Comparison of ENCODE assay signal across 29 mouse cellular contexts in genomic region chr7:127888821-127889220, GRCm38 (mm10). TPM values are rescaled to one million over a fixed set of nuclear protein-coding genes. Genes with fewer than 3 reads are reported as not detected.
DNase-seq lines count a peak whose midpoint lies in the region; ATAC-seq and TF ChIP-seq lines count a peak whose summit lies in the region.
"Had no signal": no experiment of that assay in that cellular context is flagged by ENCODE, and none has a peak within 500 bp of the region (broad histone marks: within the 10 kb centered on the region; RNA-seq: fewer than 3 reads in every experiment).

No protein-coding gene starts in this region.

- H3K4me2 ChIP-seq in liver, postnatal 0 days (ENCODE audit: low read depth, low read length): no peak overlapping the region
- H3K4me2 ChIP-seq in midbrain, embryonic 14.5 days (ENCODE audit: low read length): no peak overlapping the region
- H3K4me2 ChIP-seq: embryonic facial prominence, embryonic 13.5 days; embryonic facial prominence, embryonic 15.5 days; forebrain, embryonic 13.5 days; forebrain, embryonic 15.5 days had no signal

- no peak for TF ChIP-seq CTCF in liver, postnatal 0 days (IDR thresholded peaks at IDR 0.05; ENCODE audit: low read depth)

- no peak for TF ChIP-seq EP300 in liver, postnatal 0 days (IDR thresholded peaks at IDR 0.05; ENCODE audit: low read depth)

- peak; percentile 55 for ATAC-seq in common myeloid progenitor, adult 5-6 weeks (replicated peaks; ENCODE audit: low read depth, poor library complexity, severe bottlenecking)
- ATAC-seq in megakaryocyte, adult 5-6 weeks (ENCODE audit: poor library complexity, severe bottlenecking): peak; percentile 35; the same call in 1 of the 2 replicates
- no peak for ATAC-seq in liver, postnatal 0 days
- no peak for ATAC-seq in midbrain, embryonic 14.5 days (ENCODE audit: low FRiP score, low TSS enrichment)
- ATAC-seq: activated CD4-positive, CD25-positive, alpha-beta regulatory T cell, adult 4 months; forebrain, embryonic 13.5 days; forebrain, embryonic 15.5 days; forebrain, postnatal 0 days; Patski had no signal

- DNase-seq in urinary bladder, adult 2 months (ENCODE audit: low spot score): peak; percentile 20
- no peak for DNase-seq in urinary bladder, postnatal 14 days (ENCODE audit: low spot score)
- no peak for DNase-seq in liver, postnatal 0 days
- DNase-seq in midbrain, embryonic 14.5 days: no peak
- DNase-seq in lung, postnatal 4 days: no peak
- DNase-seq: adrenal gland, adult 8-10 months; adrenal gland, postnatal 14 days; adrenal gland, postnatal 36 days; cerebellum, adult 11-12 months; cerebellum, adult 2 months; cerebellum, adult 9-10 months; cerebellum, postnatal 10 days; cerebellum, postnatal 25 days; embryo, embryonic 11 days; forebrain, postnatal 0 days had no signal

- no peak overlapping the region for H3K27ac ChIP-seq in liver, postnatal 0 days (ENCODE audit: low read depth)
- H3K27ac ChIP-seq in midbrain, embryonic 14.5 days (replicated peaks; ENCODE audit: low read depth, low read length): no peak overlapping the region
- H3K27ac ChIP-seq: embryonic facial prominence, embryonic 13.5 days; embryonic facial prominence, embryonic 15.5 days; forebrain, embryonic 10.5 days; forebrain, embryonic 13.5 days; forebrain, embryonic 15.5 days had no signal

- no peaks in the 10 kb centered on the region for H3K9me3 ChIP-seq in liver, postnatal 0 days (ENCODE audit: low read length)
- H3K9me3 ChIP-seq in midbrain, embryonic 14.5 days (ENCODE audit: control insufficient read depth, low read length): no peaks in the 10 kb centered on the region
- H3K9me3 ChIP-seq: embryonic facial prominence, embryonic 13.5 days; embryonic facial prominence, embryonic 15.5 days; forebrain, embryonic 10.5 days; forebrain, embryonic 13.5 days; forebrain, embryonic 15.5 days had no signal

- no peak overlapping the region for H3K4me3 ChIP-seq in liver, postnatal 0 days (ENCODE audit: low read depth, low read length)
- no peak overlapping the region for H3K4me3 ChIP-seq in midbrain, embryonic 14.5 days (replicated peaks; ENCODE audit: low read depth, low read length)
- H3K4me3 ChIP-seq: embryonic facial prominence, embryonic 13.5 days; embryonic facial prominence, embryonic 15.5 days; erythroblast, embryonic 14.5 days; forebrain, embryonic 10.5 days; forebrain, embryonic 13.5 days; forebrain, embryonic 15.5 days had no signal

- H3K27me3 ChIP-seq in liver, postnatal 0 days (ENCODE audit: insufficient read depth, low read length): no peaks in the 10 kb centered on the region
- no peaks in the 10 kb centered on the region for H3K27me3 ChIP-seq in midbrain, embryonic 14.5 days (ENCODE audit: control insufficient read depth, insufficient read depth, low read length)
- H3K27me3 ChIP-seq: embryonic facial prominence, embryonic 13.5 days; embryonic facial prominence, embryonic 15.5 days; forebrain, embryonic 13.5 days; forebrain, embryonic 15.5 days; Patski had no signal

- H3K4me1 ChIP-seq in liver, postnatal 0 days (ENCODE audit: insufficient read depth): peaks cover 4% of the 10 kb centered on the region; the same call in 1 of the 2 replicates
- H3K4me1 ChIP-seq in midbrain, embryonic 14.5 days (ENCODE audit: control insufficient read depth, insufficient read depth, low read length): 0 out of 2 replicates have a peak, but pooled peaks cover 4% of the 10 kb centered on the region

- H3K36me3 ChIP-seq in liver, postnatal 0 days (replicated peaks; ENCODE audit: insufficient read depth, low read length): peaks cover 43% of the 10 kb centered on the region
- peaks cover 78% of the 10 kb centered on the region for H3K36me3 ChIP-seq in midbrain, embryonic 14.5 days (ENCODE audit: control insufficient read depth, insufficient read depth, low read length)

- no peak overlapping the region for H3K9ac ChIP-seq in liver, postnatal 0 days (replicated peaks)
- H3K9ac ChIP-seq in midbrain, embryonic 14.5 days (replicated peaks; ENCODE audit: low read length): no peak overlapping the region
- H3K9ac ChIP-seq: embryonic facial prominence, embryonic 15.5 days; forebrain, embryonic 13.5 days; forebrain, embryonic 15.5 days; forebrain, postnatal 0 days had no signal

- WGBS in liver, postnatal 0 days (ENCODE audit: insufficient replicate concordance): 47% methylated on average over 3 of the region's 3 CpGs
- WGBS in midbrain, embryonic 14.5 days: 76% methylated on average over 3 of the region's 3 CpGs

RNA-seq across cellular contexts. Expression of gene Prss53, which starts 1.9 kb away (rescaled TPM):
- 2.9 and 3.9 TPM in 2 replicates for polyA plus RNA-seq in urinary bladder, adult 2 months (2012; rRNA removed)
- total RNA-seq in common myeloid progenitor, adult 5-6 weeks (2017): 0.27 TPM in 1 of 2 replicates, not detected in the other
- total RNA-seq in megakaryocyte, adult 5-6 weeks (2015): 0.48 TPM in 1 of 2 replicates, not detected in the other
- not detected in 2 replicates for total RNA-seq in megakaryocyte, adult 5-6 weeks (2017)
- 0.39 and 0.43 TPM in 2 replicates for polyA plus RNA-seq in liver, postnatal 0 days (2015; fragmentation: Nextera tagmentation; extraction: Ambion mirVana)
- polyA plus RNA-seq in midbrain, embryonic 14.5 days (2014; fragmentation: Nextera tagmentation; extraction: Ambion mirVana): 0.80 and 1.1 TPM in 2 replicates

RNA-seq across cellular contexts. Expression of gene Gm21974, which starts 6.4 kb away (rescaled TPM):
- not detected in 2 replicates for polyA plus RNA-seq in urinary bladder, adult 2 months (2012; rRNA removed)
- not detected in 2 replicates for total RNA-seq in common myeloid progenitor, adult 5-6 weeks (2017)
- total RNA-seq in megakaryocyte, adult 5-6 weeks (2015): not detected in 2 replicates
- not detected in 2 replicates for total RNA-seq in megakaryocyte, adult 5-6 weeks (2017)
- polyA plus RNA-seq in liver, postnatal 0 days (2015; fragmentation: Nextera tagmentation; extraction: Ambion mirVana): not detected in 2 replicates
- polyA plus RNA-seq in midbrain, embryonic 14.5 days (2014; fragmentation: Nextera tagmentation; extraction: Ambion mirVana): not detected in 2 replicates
- total RNA-seq: adrenal gland, adult 18-20 months; adrenal gland, postnatal 14 days; adrenal gland, postnatal 36 days; ES-E14; forebrain, postnatal 0 days had no signal
- polyA plus RNA-seq: activated CD4-positive, CD25-positive, alpha-beta regulatory T cell, adult 4 months; C2C12; cerebellum, adult 2 months; embryonic facial prominence, embryonic 11.5 days; embryonic facial prominence, embryonic 13.5 days; embryonic facial prominence, embryonic 15.5 days; erythroblast, embryonic 14.5 days; forebrain, embryonic 10.5 days; forebrain, embryonic 13.5 days; forebrain, embryonic 15.5 days; forebrain, postnatal 0 days; Patski had no signal

RNA-seq across cellular contexts. Expression of gene Vkorc1, which starts 6.6 kb away (rescaled TPM):
- 204 and 211 TPM in 2 replicates for polyA plus RNA-seq in urinary bladder, adult 2 months (2012; rRNA removed)
- total RNA-seq in common myeloid progenitor, adult 5-6 weeks (2017): 27.6 and 34.0 TPM in 2 replicates
- 49.9 and 59.6 TPM in 2 replicates for total RNA-seq in megakaryocyte, adult 5-6 weeks (2015)
- 5.5 and 11.2 TPM in 2 replicates for total RNA-seq in megakaryocyte, adult 5-6 weeks (2017)
- 513 and 556 TPM in 2 replicates for polyA plus RNA-seq in liver, postnatal 0 days (2015; fragmentation: Nextera tagmentation; extraction: Ambion mirVana)
- polyA plus RNA-seq in midbrain, embryonic 14.5 days (2014; fragmentation: Nextera tagmentation; extraction: Ambion mirVana): 53.2 and 64.0 TPM in 2 replicates

RNA-seq across cellular contexts. Expression of gene Zfp668, which starts 12.2 kb away (rescaled TPM):
- 2.9 and 4.1 TPM in 2 replicates for polyA plus RNA-seq in urinary bladder, adult 2 months (2012; rRNA removed)
- 3.2 and 10.5 TPM in 2 replicates for total RNA-seq in common myeloid progenitor, adult 5-6 weeks (2017)
- 2.9 and 5.7 TPM in 2 replicates for total RNA-seq in megakaryocyte, adult 5-6 weeks (2015)
- total RNA-seq in megakaryocyte, adult 5-6 weeks (2017): 1.9 and 3.1 TPM in 2 replicates
- 3.7 and 4.5 TPM in 2 replicates for polyA plus RNA-seq in liver, postnatal 0 days (2015; fragmentation: Nextera tagmentation; extraction: Ambion mirVana)
- 32.0 and 42.3 TPM in 2 replicates for polyA plus RNA-seq in midbrain, embryonic 14.5 days (2014; fragmentation: Nextera tagmentation; extraction: Ambion mirVana)

RNA-seq across cellular contexts. Expression of gene Zfp646, which starts 12.8 kb away (rescaled TPM):
- polyA plus RNA-seq in urinary bladder, adult 2 months (2012; rRNA removed): 12.2 and 15.6 TPM in 2 replicates
- 47.1 and 50.4 TPM in 2 replicates for total RNA-seq in common myeloid progenitor, adult 5-6 weeks (2017)
- total RNA-seq in megakaryocyte, adult 5-6 weeks (2015): 16.4 and 22.5 TPM in 2 replicates
- total RNA-seq in megakaryocyte, adult 5-6 weeks (2017): 32.2 and 36.8 TPM in 2 replicates
- polyA plus RNA-seq in liver, postnatal 0 days (2015; fragmentation: Nextera tagmentation; extraction: Ambion mirVana): 2.7 and 2.8 TPM in 2 replicates
- 13.2 and 15.5 TPM in 2 replicates for polyA plus RNA-seq in midbrain, embryonic 14.5 days (2014; fragmentation: Nextera tagmentation; extraction: Ambion mirVana)

Comparison
In these comparisons a context has a peak if more than half of its experiments do, and no peak if none do; other contexts are left out.
1. ATAC-seq: peak in common myeloid progenitor, adult 5-6 weeks (single experiment) and megakaryocyte, adult 5-6 weeks (single experiment); none in liver, postnatal 0 days (single experiment) and midbrain, embryonic 14.5 days (single experiment).